Comparison of ENCODE assay signal across 21 mouse cellular contexts in the genomic region with DNA sequence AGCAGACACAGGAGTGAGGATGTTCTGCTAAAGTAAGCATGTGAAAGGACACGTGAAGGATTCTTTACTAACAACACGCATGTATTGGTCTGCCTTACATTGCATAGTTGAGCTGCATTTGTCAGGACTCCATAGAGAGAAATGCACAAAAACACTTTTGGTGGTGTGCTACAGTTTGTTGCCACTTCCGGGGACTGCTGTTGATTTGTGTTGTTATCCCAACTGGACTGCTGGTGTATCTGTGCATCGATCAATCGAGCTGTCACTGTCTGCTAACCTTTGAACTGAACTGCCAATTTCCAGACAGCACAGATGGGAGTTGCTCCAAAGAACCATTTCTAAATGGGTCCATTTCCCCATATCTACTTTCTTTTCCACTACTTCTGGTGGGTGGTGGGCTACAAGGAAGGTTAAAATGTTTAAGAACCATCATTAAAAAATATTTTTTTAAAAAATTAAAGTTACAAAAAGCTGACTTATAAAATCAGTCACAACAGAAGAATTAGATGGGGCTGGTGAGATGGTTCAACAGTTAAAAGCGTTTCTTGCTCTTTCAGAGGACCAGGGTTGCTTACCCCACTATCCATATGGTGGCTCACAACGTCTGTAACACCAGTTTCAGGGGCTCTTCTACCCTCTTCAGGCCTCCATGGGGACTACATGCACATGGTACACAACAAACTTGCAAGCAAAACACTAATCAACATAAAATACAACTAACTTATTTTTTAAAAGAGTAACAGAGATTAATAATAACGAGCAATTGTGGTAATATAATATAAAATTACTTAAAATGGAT.
DNase-seq lines count a peak whose midpoint lies in the region; ATAC-seq and TF ChIP-seq lines count a peak whose summit lies in the region.
"Had no signal": no experiment of that assay in that cellular context is flagged by ENCODE, and none has a peak within 500 bp of the region (broad histone marks: within the 10 kb centered on the region; RNA-seq: fewer than 3 reads in every experiment).

No protein-coding gene starts in this region.

- no peak overlapping the region for H3K4me2 ChIP-seq in hindbrain, postnatal 0 days (ENCODE audit: low read depth, low read length)
- H3K4me2 ChIP-seq in hindbrain, embryonic 12.5 days (replicated peaks): no peak overlapping the region
- H3K4me2 ChIP-seq in lung, embryonic 14.5 days: no peak overlapping the region
- H3K4me2 ChIP-seq: forebrain, embryonic 12.5 days; heart, embryonic 15.5 days; liver, embryonic 15.5 days; neural tube, embryonic 13.5 days had no signal

- H3K27me3 ChIP-seq in hindbrain, postnatal 0 days (ENCODE audit: insufficient read depth, low read length): no peaks in the 10 kb centered on the region
- no peaks in the 10 kb centered on the region for H3K27me3 ChIP-seq in hindbrain, embryonic 12.5 days
- no peaks in the 10 kb centered on the region for H3K27me3 ChIP-seq in lung, embryonic 14.5 days (ENCODE audit: insufficient read depth, low read length)
- H3K27me3 ChIP-seq: forebrain, embryonic 12.5 days; heart, embryonic 15.5 days; neural tube, embryonic 13.5 days had no signal

- H3K9me3 ChIP-seq in hindbrain, postnatal 0 days (ENCODE audit: low read length): no peaks in the 10 kb centered on the region
- H3K9me3 ChIP-seq in hindbrain, embryonic 12.5 days (replicated peaks): no peaks in the 10 kb centered on the region
- H3K9me3 ChIP-seq in lung, embryonic 14.5 days (ENCODE audit: low read depth, low read length): no peaks in the 10 kb centered on the region
- H3K9me3 ChIP-seq: forebrain, embryonic 12.5 days; heart, embryonic 15.5 days; limb, embryonic 10.5 days; liver, embryonic 15.5 days; midbrain, embryonic 10.5 days; neural tube, embryonic 13.5 days had no signal

- no peak for DNase-seq in hindbrain, postnatal 0 days (ENCODE audit: low spot score)
- DNase-seq in lung, embryonic 14.5 days: peak; percentile 34
- DNase-seq in lung, postnatal 36 days: no peak
- peak; percentile 15 for DNase-seq in A20 (ENCODE audit: low read depth, low spot score)
- no peak for DNase-seq in ovary, adult 18-20 months (ENCODE audit: low spot score)
- no peak for DNase-seq in right cerebral cortex, postnatal 10 days (ENCODE audit: low spot score in 2 of 2)
- DNase-seq: cerebellum, adult 8-10 months; heart, adult 11 months; kidney, adult 2 months; kidney, postnatal 25 days; layer of hippocampus, adult 9-11 months; right cerebral cortex, postnatal 25 days; thymus, postnatal 25 days had no signal

- no peak overlapping the region for H3K4me3 ChIP-seq in hindbrain, postnatal 0 days (ENCODE audit: low read length)
- H3K4me3 ChIP-seq in hindbrain, embryonic 12.5 days: no peak overlapping the region
- H3K4me3 ChIP-seq in lung, embryonic 14.5 days (ENCODE audit: low read depth, low read length): no peak overlapping the region
- H3K4me3 ChIP-seq: forebrain, embryonic 12.5 days; heart, embryonic 15.5 days; limb, embryonic 10.5 days; liver, embryonic 15.5 days; midbrain, embryonic 10.5 days; neural tube, embryonic 13.5 days had no signal

- ATAC-seq in hindbrain, postnatal 0 days: no peak
- no peak for ATAC-seq in hindbrain, embryonic 12.5 days (ENCODE audit: low FRiP score)
- no peak for ATAC-seq in lung, embryonic 14.5 days (ENCODE audit: insufficient read depth)
- 0 out of 2 replicates have a peak, but pooled peaks have one; percentile 29 for ATAC-seq in megakaryocyte progenitor cell, adult 5-6 weeks (replicated peaks; ENCODE audit: poor library complexity)

- WGBS in hindbrain, postnatal 0 days: 82% methylated on average over 8 of the region's 8 CpGs
- 82% methylated on average over 8 of the region's 8 CpGs for WGBS in hindbrain, embryonic 12.5 days
- 79% methylated on average over 8 of the region's 8 CpGs for WGBS in lung, embryonic 14.5 days

- H3K4me1 ChIP-seq in hindbrain, postnatal 0 days (ENCODE audit: insufficient read depth, low read length): no peaks in the 10 kb centered on the region
- no peaks in the 10 kb centered on the region for H3K4me1 ChIP-seq in hindbrain, embryonic 12.5 days
- H3K4me1 ChIP-seq in lung, embryonic 14.5 days (ENCODE audit: insufficient read depth): no peaks in the 10 kb centered on the region
- H3K4me1 ChIP-seq: forebrain, embryonic 12.5 days; neural tube, embryonic 13.5 days had no signal

- TF ChIP-seq CTCF in hindbrain, postnatal 0 days (IDR thresholded peaks at IDR 0.05; ENCODE audit: low read depth): peak; percentile 38
- TF ChIP-seq CTCF in lung, embryonic 14.5 days (IDR thresholded peaks at IDR 0.05; ENCODE audit: low read depth): peak; percentile 41

- no peak overlapping the region for H3K27ac ChIP-seq in hindbrain, postnatal 0 days
- H3K27ac ChIP-seq in hindbrain, embryonic 12.5 days: no peak overlapping the region
- H3K27ac ChIP-seq in lung, embryonic 14.5 days (ENCODE audit: low read depth): no peak overlapping the region
- H3K27ac ChIP-seq: forebrain, embryonic 12.5 days; heart, embryonic 15.5 days; limb, embryonic 10.5 days; liver, embryonic 15.5 days; midbrain, embryonic 10.5 days; neural tube, embryonic 13.5 days had no signal

- H3K36me3 ChIP-seq in hindbrain, postnatal 0 days (ENCODE audit: insufficient read depth, low read length): peaks cover 5% of the 10 kb centered on the region; the same call in 1 of the 2 replicates
- H3K36me3 ChIP-seq in hindbrain, embryonic 12.5 days: peaks cover 14% of the 10 kb centered on the region; the same call in 1 of the 2 replicates
- H3K36me3 ChIP-seq in lung, embryonic 14.5 days (ENCODE audit: insufficient read depth): no peaks in the 10 kb centered on the region

- no peak overlapping the region for H3K9ac ChIP-seq in hindbrain, postnatal 0 days (replicated peaks; ENCODE audit: low read length)
- no peak overlapping the region for H3K9ac ChIP-seq in hindbrain, embryonic 12.5 days
- no peak overlapping the region for H3K9ac ChIP-seq in lung, embryonic 14.5 days
- H3K9ac ChIP-seq: forebrain, embryonic 12.5 days; heart, embryonic 15.5 days; liver, embryonic 15.5 days; neural tube, embryonic 13.5 days had no signal

Comparison
In these comparisons a context has a peak if more than half of its experiments do, and no peak if none do; other contexts are left out.
1. DNase-seq: peak in lung, embryonic 14.5 days (single experiment) and A20 (single experiment); none in hindbrain, postnatal 0 days (single experiment), lung, postnatal 36 days (single experiment), ovary, adult 18-20 months (single experiment) and right cerebral cortex, postnatal 10 days (0 of 2).